Mouse (Mus musculus): ENCODE data around the gene Gm37240. TPM values are rescaled to one million over a fixed set of nuclear protein-coding genes. Genes with fewer than 3 reads are reported as not detected.

Gm37240 gene
- polyA plus RNA-seq, 1 experiment from 2014 or later = 0.93 TPM

GRCm38 (mm10) chr3:84688176-84688575 is 1199.1 kb downstream of the Gm37240 start:
- H3K36me3 ChIP-seq (ENCODE audit: control insufficient read depth, insufficient read depth, low read length) = no peaks in the 10 kb centered on the region
- no peaks in the 10 kb centered on the region for H3K27me3 ChIP-seq (replicated peaks; ENCODE audit: control insufficient read depth, insufficient read depth, low read length)
- ATAC-seq = peak; percentile 40; the same call in 1 of the 2 replicates
- no peak overlapping the region for H3K4me2 ChIP-seq (ENCODE audit: low read length)
- H3K9me3 ChIP-seq (ENCODE audit: control insufficient read depth, low read length) = no peaks in the 10 kb centered on the region
- H3K27ac ChIP-seq (ENCODE audit: low read depth, low read length) = no peak overlapping the region
- H3K4me1 ChIP-seq (ENCODE audit: control insufficient read depth, insufficient read depth, low read depth, low read length) = no peaks in the 10 kb centered on the region; the same call in 1 of the 2 replicates
- 69% methylated on average over 5 of the region's 5 CpGs for WGBS
- no peak overlapping the region for H3K4me3 ChIP-seq (ENCODE audit: low read length)
- no peak overlapping the region for H3K9ac ChIP-seq (ENCODE audit: low read depth, low read length)

GRCm38 (mm10) chr3:84687488-84687846 is 1199.9 kb downstream of the Gm37240 start:
- 39% methylated on average over 2 of the region's 2 CpGs for WGBS
- H3K27ac ChIP-seq (ENCODE audit: low read depth, low read length) = no peak overlapping the region

GRCm38 (mm10) chr3:84686799-84687487 is 1200.4 kb downstream of the Gm37240 start:
- H3K36me3 ChIP-seq (ENCODE audit: control insufficient read depth, insufficient read depth, low read length) = no peaks in the 10 kb centered on the region
- no peak overlapping the region for H3K4me2 ChIP-seq (ENCODE audit: low read length)
- ATAC-seq = peak; percentile 24; the same call in 1 of the 2 replicates
- H3K4me1 ChIP-seq (ENCODE audit: control insufficient read depth, insufficient read depth, low read depth, low read length) = no peaks in the 10 kb centered on the region; the same call in 1 of the 2 replicates
- H3K4me3 ChIP-seq (ENCODE audit: low read length) = no peak overlapping the region
- H3K27me3 ChIP-seq (replicated peaks; ENCODE audit: control insufficient read depth, insufficient read depth, low read length) = no peaks in the 10 kb centered on the region
- 68% methylated on average over 7 of the region's 7 CpGs for WGBS
- H3K9ac ChIP-seq (ENCODE audit: low read depth, low read length) = no peak overlapping the region
- no peak overlapping the region for H3K27ac ChIP-seq (ENCODE audit: low read depth, low read length)
- H3K9me3 ChIP-seq (ENCODE audit: control insufficient read depth, low read length) = no peaks in the 10 kb centered on the region

More at GRCm38 (mm10) chr3:84687488-84687846, 1199.9 kb downstream of the Gm37240 start:
- H3K27me3 ChIP-seq (replicated peaks; ENCODE audit: control insufficient read depth, insufficient read depth, low read length) = no peaks in the 10 kb centered on the region
- no peaks in the 10 kb centered on the region; the same call in 1 of the 2 replicates for H3K4me1 ChIP-seq (ENCODE audit: control insufficient read depth, insufficient read depth, low read depth, low read length)
- H3K9ac ChIP-seq (ENCODE audit: low read depth, low read length) = no peak overlapping the region
- peak; percentile 50; the same call in 1 of the 2 replicates for ATAC-seq
- H3K9me3 ChIP-seq (ENCODE audit: control insufficient read depth, low read length) = no peaks in the 10 kb centered on the region
- no peaks in the 10 kb centered on the region for H3K36me3 ChIP-seq (ENCODE audit: control insufficient read depth, insufficient read depth, low read length)
- H3K4me2 ChIP-seq (ENCODE audit: low read length) = no peak overlapping the region
- H3K4me3 ChIP-seq (ENCODE audit: low read length) = no peak overlapping the region

GRCm38 (mm10) chr3:84686294-84686672 is 1201.0 kb downstream of the Gm37240 start:
- Histone ChIP-seq H3K4me3 (ENCODE audit: low read length) (no peak overlapping the region), H3K4me2 (ENCODE audit: low read length) (no peak overlapping the region), H3K4me1 (ENCODE audit: control insufficient read depth, insufficient read depth, low read depth, low read length) (no peaks in the 10 kb centered on the region; the same call in 1 of the 2 replicates), H3K36me3 (ENCODE audit: control insufficient read depth, insufficient read depth, low read length) (no peaks in the 10 kb centered on the region), H3K9ac (ENCODE audit: low read depth, low read length) (no peak overlapping the region), H3K27ac (ENCODE audit: low read depth, low read length) (no peak overlapping the region), H3K9me3 (ENCODE audit: control insufficient read depth, low read length) (no peaks in the 10 kb centered on the region), H3K27me3 (replicated peaks; ENCODE audit: control insufficient read depth, insufficient read depth, low read length) (no peaks in the 10 kb centered on the region)
- ATAC-seq = no peak
- WGBS = 91% methylated on average over 2 of the region's 2 CpGs

- 68% methylated on average over 8 of the region's 8 CpGs for WGBS
- no peaks in the 10 kb centered on the region; the same call in 1 of the 2 replicates for H3K4me1 ChIP-seq (ENCODE audit: control insufficient read depth, insufficient read depth, low read depth, low read length)
- H3K36me3 ChIP-seq (ENCODE audit: control insufficient read depth, insufficient read depth, low read length) = no peaks in the 10 kb centered on the region
- H3K9ac ChIP-seq (ENCODE audit: low read depth, low read length) = no peak overlapping the region
- no peak overlapping the region for H3K4me2 ChIP-seq (ENCODE audit: low read length)
- no peak overlapping the region for H3K27ac ChIP-seq (ENCODE audit: low read depth, low read length)
- no peaks in the 10 kb centered on the region for H3K27me3 ChIP-seq (replicated peaks; ENCODE audit: control insufficient read depth, insufficient read depth, low read length)
- no peak for ATAC-seq
- H3K4me3 ChIP-seq (ENCODE audit: low read length) = no peak overlapping the region
- no peaks in the 10 kb centered on the region for H3K9me3 ChIP-seq (ENCODE audit: control insufficient read depth, low read length)
These were observed 1201.5 kb downstream of the Gm37240 start for GRCm38 (mm10) chr3:84685662-84686293.

GRCm38 (mm10) chr3:84683788-84684187 is 1203.5 kb downstream of the Gm37240 start:
- ATAC-seq = no peak
- no peak overlapping the region for H3K4me3 ChIP-seq (ENCODE audit: low read length)
- no peaks in the 10 kb centered on the region for H3K36me3 ChIP-seq (ENCODE audit: control insufficient read depth, insufficient read depth, low read length)
- H3K9ac ChIP-seq (ENCODE audit: low read depth, low read length) = no peak overlapping the region
- 91% methylated on average over 6 of the region's 6 CpGs for WGBS
- no peaks in the 10 kb centered on the region; the same call in 1 of the 2 replicates for H3K4me1 ChIP-seq (ENCODE audit: control insufficient read depth, insufficient read depth, low read depth, low read length)
- H3K9me3 ChIP-seq (ENCODE audit: control insufficient read depth, low read length) = no peaks in the 10 kb centered on the region
- H3K4me2 ChIP-seq (ENCODE audit: low read length) = no peak overlapping the region
- H3K27me3 ChIP-seq (replicated peaks; ENCODE audit: control insufficient read depth, insufficient read depth, low read length) = no peaks in the 10 kb centered on the region
- no peak overlapping the region for H3K27ac ChIP-seq (ENCODE audit: low read depth, low read length)

GRCm38 (mm10) chr3:84681699-84682098 is 1205.6 kb downstream of the Gm37240 start:
- WGBS = 89% methylated on average over 8 of the region's 8 CpGs

GRCm38 (mm10) chr3:84680062-84680461 is 1207.3 kb downstream of the Gm37240 start:
- Histone ChIP-seq H3K9me3 (ENCODE audit: control insufficient read depth, low read length) (no peaks in the 10 kb centered on the region), H3K36me3 (ENCODE audit: control insufficient read depth, insufficient read depth, low read length) (no peaks in the 10 kb centered on the region), H3K4me1 (ENCODE audit: control insufficient read depth, insufficient read depth, low read depth, low read length) (no peaks in the 10 kb centered on the region), H3K27ac (ENCODE audit: low read depth, low read length) (no peak overlapping the region), H3K27me3 (replicated peaks; ENCODE audit: control insufficient read depth, insufficient read depth, low read length) (no peaks in the 10 kb centered on the region), H3K4me2 (ENCODE audit: low read length) (no peak overlapping the region), H3K9ac (ENCODE audit: low read depth, low read length) (no peak overlapping the region), H3K4me3 (ENCODE audit: low read length) (no peak overlapping the region)
- WGBS = 91% methylated on average over 7 of the region's 7 CpGs
- ATAC-seq = no peak

More at GRCm38 (mm10) chr3:84681699-84682098, 1205.6 kb downstream of the Gm37240 start:
- Histone ChIP-seq H3K27me3 (replicated peaks; ENCODE audit: control insufficient read depth, insufficient read depth, low read length) (no peaks in the 10 kb centered on the region), H3K36me3 (ENCODE audit: control insufficient read depth, insufficient read depth, low read length) (no peaks in the 10 kb centered on the region), H3K27ac (ENCODE audit: low read depth, low read length) (no peak overlapping the region), H3K9me3 (ENCODE audit: control insufficient read depth, low read length) (no peaks in the 10 kb centered on the region), H3K4me2 (ENCODE audit: low read length) (no peak overlapping the region), H3K9ac (ENCODE audit: low read depth, low read length) (no peak overlapping the region), H3K4me1 (ENCODE audit: control insufficient read depth, insufficient read depth, low read depth, low read length) (no peaks in the 10 kb centered on the region), H3K4me3 (ENCODE audit: low read length) (no peak overlapping the region)
- ATAC-seq = no peak

GRCm38 (mm10) chr3:84679542-84679941 is 1207.8 kb downstream of the Gm37240 start:
- Histone ChIP-seq H3K9ac (ENCODE audit: low read depth, low read length) (no peak overlapping the region), H3K4me3 (ENCODE audit: low read length) (no peak overlapping the region), H3K36me3 (ENCODE audit: control insufficient read depth, insufficient read depth, low read length) (no peaks in the 10 kb centered on the region), H3K27ac (ENCODE audit: low read depth, low read length) (no peak overlapping the region), H3K4me2 (ENCODE audit: low read length) (no peak overlapping the region), H3K9me3 (ENCODE audit: control insufficient read depth, low read length) (no peaks in the 10 kb centered on the region), H3K27me3 (replicated peaks; ENCODE audit: control insufficient read depth, insufficient read depth, low read length) (no peaks in the 10 kb centered on the region), H3K4me1 (ENCODE audit: control insufficient read depth, insufficient read depth, low read depth, low read length) (no peaks in the 10 kb centered on the region)
- 96% methylated on average over 8 of the region's 8 CpGs for WGBS
- ATAC-seq = no peak

Data from hindbrain, embryonic 16.5 days (tissue).